Mouse (Mus musculus) forebrain, embryonic 11.5 days (tissue): Measurements from ENCODE around the gene Apln. TPM values are rescaled to one million over a fixed set of nuclear protein-coding genes. Genes with fewer than 3 reads are reported as not detected.
A peak's percentile ranks its signal among the peaks of the same experiment; 100 is the strongest.

Experiments
- ATAC-seq: fragments of 200-750 bp; cut with Nextera tagmentation; replicated peaks from 2 replicates; pipeline ENCODE4 v1.8.0; 2017; ENCODE audit warnings: moderate TSS enrichment; ENCODE audit not compliant: low FRiP score
- DNase-seq: peaks from one replicate; pipeline ENCODE4 v3.0.0-alpha.2; 2017; ENCODE audit warnings: low spot score
- H3K27ac ChIP-seq: fragments of 300-500 bp; sonication (generic); 2 replicates; pipeline ENCODE4 v1.5.1; 2014; ENCODE audit warnings: low read depth, low read length
- H3K27me3 ChIP-seq: fragments of 300-500 bp; sonication (generic); 2 replicates; pipeline ENCODE4 v1.6.1; 2014; ENCODE audit warnings: mild to moderate bottlenecking, low read length, mixed read lengths; ENCODE audit not compliant: control insufficient read depth, insufficient read depth
- H3K36me3 ChIP-seq: fragments of 300-500 bp; sonication (generic); 2 replicates; pipeline ENCODE4 v1.6.1; 2014; ENCODE audit warnings: mild to moderate bottlenecking, low read length, moderate library complexity, mixed read lengths; ENCODE audit not compliant: control insufficient read depth, insufficient read depth
- H3K4me1 ChIP-seq: fragments of 300-500 bp; sonication (generic); replicated peaks from 2 replicates; pipeline ENCODE4 v1.6.1; 2014; ENCODE audit warnings: low read length, mixed read lengths; ENCODE audit not compliant: control insufficient read depth, insufficient read depth
- H3K4me2 ChIP-seq: fragments of 300-500 bp; sonication (generic); 2 replicates; pipeline ENCODE4 v1.6.1; 2014; ENCODE audit warnings: low read depth, mild to moderate bottlenecking, low read length, moderate library complexity, mixed read lengths; ENCODE audit not compliant: severe bottlenecking
- H3K4me3 ChIP-seq: fragments of 300-500 bp; sonication (generic); 2 replicates; pipeline ENCODE4 v1.5.1; 2014; ENCODE audit warnings: low read depth, low read length
- H3K9ac ChIP-seq: fragments of 300-500 bp; sonication (generic); 2 replicates; pipeline ENCODE4 v1.6.1; 2014; ENCODE audit warnings: low read length
- H3K9me3 ChIP-seq: fragments of 300-500 bp; sonication (generic); 2 replicates; pipeline ENCODE4 v1.6.1; 2016; ENCODE audit warnings: low read length, mixed read lengths; ENCODE audit not compliant: control insufficient read depth
- WGBS: fragments of 180-500 bp; shearing (Covaris S2); extraction: QIAGEN DNeasy Blood & Tissue Kit; methylation state at CpG from one replicate; pipeline ENCODE4 v1.1.7; 2014; 5-methylcytosine and 5-hydroxymethylcytosine counted together
- polyA plus RNA-seq: library from polyadenylated mRNA; unstranded; fragments of >200 nt; fragmentation: Nextera tagmentation; extraction: Ambion mirVana; gene quantifications from 2 replicates; pipeline ENCODE4 v1.2.1, GENCODE M21; 2014

Apln gene
- polyA plus RNA-seq, 1 experiment from 2014 or later, result 3.8 TPM

- Histone ChIP-seq H3K4me2 (no peak overlapping the region), H3K9ac (no peak overlapping the region), H3K27me3 (no peaks in the 10 kb centered on the region), H3K36me3 (no peaks in the 10 kb centered on the region), H3K9me3 (no peaks in the 10 kb centered on the region), H3K27ac (no peak overlapping the region), H3K4me1 (no peaks in the 10 kb centered on the region), H3K4me3 (no peak overlapping the region)
- ATAC-seq (no peak), DNase-seq (no peak)
- 88% methylated on average over 4 of the region's 4 CpGs for WGBS
Measured at GRCm38 (mm10) chrX:48062481-48062880, 27.8 kb upstream of the Apln start.

- peak overlapping the region; percentile 18; the same call in 1 of the 2 replicates for H3K4me3 ChIP-seq
- H3K4me1 ChIP-seq, result no peaks in the 10 kb centered on the region
- WGBS, result 25% methylated on average over 31 of the region's 31 CpGs
- H3K36me3 ChIP-seq, result no peaks in the 10 kb centered on the region
- ATAC-seq (peak; percentile 90), DNase-seq (peak; percentile 66)
- H3K4me2 ChIP-seq, result peak overlapping the region; percentile 47
- H3K27me3 ChIP-seq, result no peaks in the 10 kb centered on the region
- no peaks in the 10 kb centered on the region for H3K9me3 ChIP-seq
- peak overlapping the region; percentile 45 for H3K9ac ChIP-seq
- no peak overlapping the region for H3K27ac ChIP-seq
Measured at GRCm38 (mm10) chrX:48054186-48055015, 19.7 kb upstream of the Apln start.

GRCm38 (mm10) chrX:48053743-48054142 is 19.1 kb upstream of the Apln start:
- Histone ChIP-seq H3K4me1 (no peaks in the 10 kb centered on the region), H3K4me2 (no peak overlapping the region; the same call in 1 of the 2 replicates), H3K36me3 (no peaks in the 10 kb centered on the region), H3K9me3 (no peaks in the 10 kb centered on the region), H3K9ac (no peak overlapping the region; the same call in 1 of the 2 replicates), H3K27me3 (no peaks in the 10 kb centered on the region), H3K4me3 (no peak overlapping the region), H3K27ac (no peak overlapping the region)
- 52% methylated on average over 3 of the region's 3 CpGs for WGBS
- no peak for ATAC-seq
- DNase-seq, result no peak

GRCm38 (mm10) chrX:48046315-48046714 is 11.7 kb upstream of the Apln start:
- H3K9me3 ChIP-seq, result no peaks in the 10 kb centered on the region
- ATAC-seq (no peak), DNase-seq (no peak)
- no peak overlapping the region for H3K27ac ChIP-seq
- no peaks in the 10 kb centered on the region for H3K27me3 ChIP-seq
- H3K4me1 ChIP-seq, result no peaks in the 10 kb centered on the region
- no peak overlapping the region for H3K4me3 ChIP-seq
- 81% methylated on average over 2 of the region's 2 CpGs for WGBS
- no peaks in the 10 kb centered on the region for H3K36me3 ChIP-seq
- H3K4me2 ChIP-seq, result no peak overlapping the region
- no peak overlapping the region for H3K9ac ChIP-seq

- H3K9ac ChIP-seq, result no peak overlapping the region
- no peak overlapping the region for H3K4me3 ChIP-seq
- DNase-seq, result no peak
- WGBS, result 85% methylated on average over 1 of the region's 1 CpGs
- no peaks in the 10 kb centered on the region for H3K9me3 ChIP-seq
- H3K4me1 ChIP-seq, result no peaks in the 10 kb centered on the region
- no peak for ATAC-seq
- H3K36me3 ChIP-seq, result no peaks in the 10 kb centered on the region
- H3K27me3 ChIP-seq, result no peaks in the 10 kb centered on the region
- no peak overlapping the region for H3K4me2 ChIP-seq
- H3K27ac ChIP-seq, result no peak overlapping the region
Measured at GRCm38 (mm10) chrX:48044261-48044660, 9.6 kb upstream of the Apln start.

- Histone ChIP-seq H3K4me2 (no peak overlapping the region), H3K27me3 (no peaks in the 10 kb centered on the region), H3K4me1 (no peaks in the 10 kb centered on the region), H3K27ac (no peak overlapping the region), H3K36me3 (no peaks in the 10 kb centered on the region), H3K9me3 (no peaks in the 10 kb centered on the region), H3K9ac (no peak overlapping the region), H3K4me3 (no peak overlapping the region)
- WGBS, result 81% methylated on average over 4 of the region's 4 CpGs
- DNase-seq, result no peak
- no peak for ATAC-seq
Measured at GRCm38 (mm10) chrX:48042748-48043147, 8.1 kb upstream of the Apln start.

GRCm38 (mm10) chrX:48040379-48040778 is 5.7 kb upstream of the Apln start:
- H3K9me3 ChIP-seq, result no peaks in the 10 kb centered on the region
- no peak for ATAC-seq
- no peaks in the 10 kb centered on the region for H3K36me3 ChIP-seq
- no peak overlapping the region for H3K9ac ChIP-seq
- H3K4me2 ChIP-seq, result no peak overlapping the region
- H3K27ac ChIP-seq, result no peak overlapping the region
- 77% methylated on average over 3 of the region's 3 CpGs for WGBS
- no peak overlapping the region for H3K4me3 ChIP-seq
- no peak for DNase-seq
- H3K27me3 ChIP-seq, result no peaks in the 10 kb centered on the region
- no peaks in the 10 kb centered on the region for H3K4me1 ChIP-seq

- H3K9ac ChIP-seq, result peak overlapping the region; percentile 64; the same call in 1 of the 2 replicates
- ATAC-seq (0 out of 2 replicates have a peak, but pooled peaks have one; percentile 4), DNase-seq (no peak)
- H3K9me3 ChIP-seq, result no peaks in the 10 kb centered on the region
- peak overlapping the region; percentile 74 for H3K4me2 ChIP-seq
- no peak overlapping the region for H3K27ac ChIP-seq
- WGBS, result 16% methylated on average over 10 of the region's 11 CpGs
- H3K4me3 ChIP-seq, result peak overlapping the region; percentile 41
- H3K4me1 ChIP-seq, result no peaks in the 10 kb centered on the region
- no peaks in the 10 kb centered on the region for H3K36me3 ChIP-seq
- no peaks in the 10 kb centered on the region for H3K27me3 ChIP-seq
Measured at GRCm38 (mm10) chrX:48033766-48034143, 898 bp downstream of the Apln start.

- H3K4me2 ChIP-seq, result no peak overlapping the region
- H3K27me3 ChIP-seq, result no peaks in the 10 kb centered on the region
- H3K4me3 ChIP-seq, result no peak overlapping the region
- no peaks in the 10 kb centered on the region for H3K36me3 ChIP-seq
- 78% methylated on average over 3 of the region's 3 CpGs for WGBS
- no peak overlapping the region for H3K27ac ChIP-seq
- ATAC-seq, result no peak
- no peak for DNase-seq
- no peaks in the 10 kb centered on the region for H3K9me3 ChIP-seq
- H3K9ac ChIP-seq, result no peak overlapping the region
- no peaks in the 10 kb centered on the region for H3K4me1 ChIP-seq
Measured at GRCm38 (mm10) chrX:48033024-48033423, 1.6 kb downstream of the Apln start.
